ENCODE assay signal across 8 mouse cellular contexts in genomic region chr11:72469217-72469616, GRCm38 (mm10). TPM values are rescaled to one million over a fixed set of nuclear protein-coding genes. Genes with fewer than 3 reads are reported as not detected.
DNase-seq lines count a peak whose midpoint lies in the region; ATAC-seq and TF ChIP-seq lines count a peak whose summit lies in the region.

No protein-coding gene starts in this region.

- H3K4me1 ChIP-seq in embryonic facial prominence, embryonic 13.5 days, result peaks cover 32% of the 10 kb centered on the region
- peaks cover 41% of the 10 kb centered on the region for H3K4me1 ChIP-seq in heart, embryonic 16.5 days (ENCODE audit: control insufficient read depth, insufficient read depth, low read length)
- peaks cover 37% of the 10 kb centered on the region for H3K4me1 ChIP-seq in kidney, postnatal 0 days (replicated peaks; ENCODE audit: insufficient read depth, low read length)
- H3K4me1 ChIP-seq in lung, adult 2 months (ENCODE audit: control insufficient read depth, insufficient read depth, low read length), result peaks cover 58% of the 10 kb centered on the region
- H3K4me1 ChIP-seq in spleen, adult 2 months (ENCODE audit: control insufficient read depth, insufficient read depth, insufficient read length), result peaks cover 47% of the 10 kb centered on the region; the same call in 1 of the 2 replicates

- H3K27ac ChIP-seq in embryonic facial prominence, embryonic 13.5 days, result peak overlapping the region; percentile 60
- peak overlapping the region; percentile 79 for H3K27ac ChIP-seq in heart, embryonic 16.5 days (ENCODE audit: low read length)
- peak overlapping the region; percentile 70 for H3K27ac ChIP-seq in kidney, postnatal 0 days
- H3K27ac ChIP-seq in spleen, adult 2 months (ENCODE audit: insufficient read depth, low read length), result 0 out of 2 replicates have a peak overlapping the region, but pooled peaks have one; percentile 4

- H3K4me2 ChIP-seq in embryonic facial prominence, embryonic 13.5 days, result no peak overlapping the region
- no peak overlapping the region for H3K4me2 ChIP-seq in heart, embryonic 16.5 days (ENCODE audit: low read depth, low read length)
- no peak overlapping the region for H3K4me2 ChIP-seq in kidney, postnatal 0 days (ENCODE audit: low read length)

- no peaks in the 10 kb centered on the region for H3K27me3 ChIP-seq in embryonic facial prominence, embryonic 13.5 days
- H3K27me3 ChIP-seq in heart, embryonic 16.5 days (ENCODE audit: control insufficient read depth, insufficient read depth, low read length), result no peaks in the 10 kb centered on the region
- H3K27me3 ChIP-seq in kidney, postnatal 0 days (ENCODE audit: insufficient read depth, low read length), result no peaks in the 10 kb centered on the region
- no peaks in the 10 kb centered on the region for H3K27me3 ChIP-seq in spleen, adult 2 months (ENCODE audit: control insufficient read depth, insufficient read depth, low read length)

- H3K9ac ChIP-seq in embryonic facial prominence, embryonic 13.5 days, result no peak overlapping the region
- H3K9ac ChIP-seq in heart, embryonic 16.5 days (ENCODE audit: low read length), result no peak overlapping the region
- no peak overlapping the region for H3K9ac ChIP-seq in kidney, postnatal 0 days (ENCODE audit: low read depth, low read length)

- TF ChIP-seq CTCF in kidney, postnatal 0 days (IDR thresholded peaks at IDR 0.05; ENCODE audit: low read depth), result 0 out of 2 replicates have a peak, but pooled peaks have one; percentile 2
- TF ChIP-seq CTCF in lung, adult 2 months (IDR thresholded peaks at IDR 0.05; ENCODE audit: insufficient read depth, low read length), result no peak
- TF ChIP-seq CTCF in spleen, adult 2 months (IDR thresholded peaks at IDR 0.05; ENCODE audit: extremely low read depth, insufficient read depth, insufficient read length, insufficient replicate concordance), result no peak

- H3K36me3 ChIP-seq in embryonic facial prominence, embryonic 13.5 days, result no peaks in the 10 kb centered on the region
- no peaks in the 10 kb centered on the region for H3K36me3 ChIP-seq in heart, embryonic 16.5 days (ENCODE audit: control insufficient read depth, insufficient read depth)
- no peaks in the 10 kb centered on the region for H3K36me3 ChIP-seq in kidney, postnatal 0 days (ENCODE audit: insufficient read depth, low read length)
- H3K36me3 ChIP-seq in spleen, adult 2 months (ENCODE audit: control insufficient read depth, insufficient read depth, low read length), result no peaks in the 10 kb centered on the region

- no peak overlapping the region for H3K4me3 ChIP-seq in embryonic facial prominence, embryonic 13.5 days
- no peak overlapping the region for H3K4me3 ChIP-seq in heart, embryonic 16.5 days (ENCODE audit: low read length)
- no peak overlapping the region for H3K4me3 ChIP-seq in kidney, postnatal 0 days (replicated peaks; ENCODE audit: low read depth, low read length)
- no peak overlapping the region for H3K4me3 ChIP-seq in lung, adult 2 months (replicated peaks; ENCODE audit: extremely low read depth, low read depth, low read length)
- H3K4me3 ChIP-seq in spleen, adult 2 months (ENCODE audit: extremely low read depth, insufficient read depth, insufficient read length), result no peak overlapping the region

- WGBS in embryonic facial prominence, embryonic 13.5 days, result 27% methylated on average over 5 of the region's 5 CpGs
- WGBS in heart, embryonic 16.5 days, result 13% methylated on average over 5 of the region's 5 CpGs
- 16% methylated on average over 5 of the region's 5 CpGs for WGBS in kidney, postnatal 0 days
- 18% methylated on average over 5 of the region's 5 CpGs for WGBS in lung, adult 2 months
- 36% methylated on average over 5 of the region's 5 CpGs for whole genome bisulfite sequencing in spleen, adult 2 months

- DNase-seq in spleen, adult 18-20 months, result peak; percentile 27 to 33
- DNase-seq in spleen, adult 12 weeks (ENCODE audit: low spot score), result no peak
- DNase-seq in kidney, postnatal 0 days (ENCODE audit: low spot score), result peak; percentile 73
- peak; percentile 79 for DNase-seq in lung, adult 2 months
- peak in 1 of 2 experiments; percentile 32 for DNase-seq in spleen, adult 2 months (ENCODE audit: low read depth in 1 of 2, low spot score in 2 of 2)
- no peak for DNase-seq in thymus, postnatal 25 days

- 0 out of 2 replicates have a peak, but pooled peaks have one; percentile 9 for TF ChIP-seq POLR2A in lung, adult 2 months (IDR thresholded peaks at IDR 0.05; ENCODE audit: borderline replicate concordance, extremely low read depth, low read depth, low read length)
- TF ChIP-seq POLR2A in spleen, adult 2 months (IDR thresholded peaks at IDR 0.05; ENCODE audit: low read depth, low read length), result no peak

- no peaks in the 10 kb centered on the region for H3K9me3 ChIP-seq in embryonic facial prominence, embryonic 13.5 days
- H3K9me3 ChIP-seq in heart, embryonic 16.5 days (replicated peaks; ENCODE audit: control insufficient read depth, low read length), result no peaks in the 10 kb centered on the region
- H3K9me3 ChIP-seq in kidney, postnatal 0 days (replicated peaks; ENCODE audit: low read length), result no peaks in the 10 kb centered on the region

- peak; percentile 40; the same call in 1 of the 2 replicates for ATAC-seq in embryonic facial prominence, embryonic 13.5 days (ENCODE audit: insufficient number of reproducible peaks, insufficient read depth, low FRiP score, low TSS enrichment, low read depth)
- ATAC-seq in heart, embryonic 16.5 days (replicated peaks; ENCODE audit: extremely low read depth, insufficient read depth, low FRiP score), result peak; percentile 82
- ATAC-seq in kidney, postnatal 0 days (replicated peaks; ENCODE audit: low FRiP score, low read depth), result peak; percentile 58

RNA-seq across cellular contexts. Expression of gene Spns2, which starts 20.5 kb away (rescaled TPM):
- polyA plus RNA-seq in embryonic facial prominence, embryonic 13.5 days (2015; fragmentation: Nextera tagmentation; extraction: Ambion mirVana), result 2.7 and 3.0 TPM in 2 replicates
- 1.8 and 3.6 TPM in 2 replicates for polyA plus RNA-seq in heart, embryonic 16.5 days (2015; fragmentation: Nextera tagmentation; extraction: Ambion mirVana)
- 6.3 and 7.4 TPM in 2 replicates for polyA plus RNA-seq in kidney, postnatal 0 days (2015; fragmentation: Nextera tagmentation; extraction: Ambion mirVana)
- 103 and 126 TPM in 2 replicates for polyA plus RNA-seq in lung, adult 2 months (2012; rRNA removed)
- 43.4 and 44.7 TPM in 2 replicates for polyA plus RNA-seq in spleen, adult 2 months (2012; rRNA removed)

RNA-seq across cellular contexts. Expression of gene Mybbp1a, which starts 28.1 kb away (rescaled TPM):
- 162 and 174 TPM in 2 replicates for polyA plus RNA-seq in embryonic facial prominence, embryonic 13.5 days (2015; fragmentation: Nextera tagmentation; extraction: Ambion mirVana)
- polyA plus RNA-seq in heart, embryonic 16.5 days (2015; fragmentation: Nextera tagmentation; extraction: Ambion mirVana), result 70.2 and 81.8 TPM in 2 replicates
- polyA plus RNA-seq in kidney, postnatal 0 days (2015; fragmentation: Nextera tagmentation; extraction: Ambion mirVana), result 107 and 109 TPM in 2 replicates
- 26.1 and 32.8 TPM in 2 replicates for polyA plus RNA-seq in lung, adult 2 months (2012; rRNA removed)
- polyA plus RNA-seq in spleen, adult 2 months (2012; rRNA removed), result 48.6 and 48.7 TPM in 2 replicates

RNA-seq across cellular contexts. Expression of gene Ggt6, which starts 33.9 kb away (rescaled TPM):
- 1.1 and 1.3 TPM in 2 replicates for polyA plus RNA-seq in embryonic facial prominence, embryonic 13.5 days (2015; fragmentation: Nextera tagmentation; extraction: Ambion mirVana)
- 0.17 TPM in 1 of 2 replicates, not detected in the other for polyA plus RNA-seq in heart, embryonic 16.5 days (2015; fragmentation: Nextera tagmentation; extraction: Ambion mirVana)
- 3.3 and 3.8 TPM in 2 replicates for polyA plus RNA-seq in kidney, postnatal 0 days (2015; fragmentation: Nextera tagmentation; extraction: Ambion mirVana)
- 2.9 and 7.0 TPM in 2 replicates for polyA plus RNA-seq in lung, adult 2 months (2012; rRNA removed)
- polyA plus RNA-seq in spleen, adult 2 months (2012; rRNA removed), result 0.23 and 0.55 TPM in 2 replicates

RNA-seq across cellular contexts. Expression of gene Smtnl2, which starts 57.7 kb away (rescaled TPM):
- 25.1 and 26.7 TPM in 2 replicates for polyA plus RNA-seq in embryonic facial prominence, embryonic 13.5 days (2015; fragmentation: Nextera tagmentation; extraction: Ambion mirVana)
- polyA plus RNA-seq in heart, embryonic 16.5 days (2015; fragmentation: Nextera tagmentation; extraction: Ambion mirVana), result 115 and 121 TPM in 2 replicates
- polyA plus RNA-seq in kidney, postnatal 0 days (2015; fragmentation: Nextera tagmentation; extraction: Ambion mirVana), result 112 and 129 TPM in 2 replicates
- 32.1 and 34.5 TPM in 2 replicates for polyA plus RNA-seq in lung, adult 2 months (2012; rRNA removed)
- 0.98 and 1.6 TPM in 2 replicates for polyA plus RNA-seq in spleen, adult 2 months (2012; rRNA removed)

Comparison
In these comparisons a context has a peak if more than half of its experiments do, and no peak if none do; other contexts are left out.
1. DNase-seq: peak in spleen, adult 18-20 months (2 of 2), kidney, postnatal 0 days (single experiment) and lung, adult 2 months (single experiment); none in spleen, adult 12 weeks (single experiment) and thymus, postnatal 25 days (single experiment).
2. H3K27ac ChIP-seq: peak in every context shown above with its lines; median percentile 79 in heart, embryonic 16.5 days; 70 in kidney, postnatal 0 days; 60 in embryonic facial prominence, embryonic 13.5 days; 4 in spleen, adult 2 months.
3. Peak in every context shown above with its lines, with median percentiles within 50 percentile points of each other: ATAC-seq.